Mouse (Mus musculus) brown adipose tissue, adult 24 weeks (tissue): ENCODE results near the gene Napsa. TPM values are rescaled to one million over a fixed set of nuclear protein-coding genes. Genes with fewer than 3 reads are reported as not detected.

ENCODE experiments used
- H3K27ac ChIP-seq: fragments of 200-500 bp; replicated peaks from 2 replicates; pipeline ENCODE4 v1.5.1; 2012; ENCODE audit warnings: low read depth, mild to moderate bottlenecking, low read length
- H3K4me1 ChIP-seq: fragments of 200-500 bp; 2 replicates; pipeline ENCODE4 v1.6.1; 2012; ENCODE audit warnings: low read length, mixed read lengths; ENCODE audit not compliant: control insufficient read depth, insufficient read depth, insufficient read length
- H3K4me3 ChIP-seq: fragments of 200-500 bp; 2 replicates; pipeline ENCODE4 v1.5.1; 2012; ENCODE audit warnings: low read depth, mild to moderate bottlenecking, low read length, moderate library complexity; ENCODE audit not compliant: insufficient read depth
- polyA plus RNA-seq: library from polyadenylated mRNA; stranded (reverse); fragments of >200 nt; gene quantifications from 2 replicates; pipeline ENCODE4 v1.2.4, GENCODE M21; 2012; ENCODE audit not compliant: missing spikeins, insufficient read depth, insufficient read length

Napsa gene
- polyA plus RNA-seq, 1 experiment, result not detected

- H3K4me3 ChIP-seq, result no peak overlapping the region
- H3K27ac ChIP-seq, result no peak overlapping the region
- H3K4me1 ChIP-seq, result no peaks in the 10 kb centered on the region
These were observed 37.3 kb upstream of the Napsa start for GRCm38 (mm10) chr7:44534656-44535441.

- no peak overlapping the region for H3K27ac ChIP-seq
- H3K4me1 ChIP-seq, result no peaks in the 10 kb centered on the region
- H3K4me3 ChIP-seq, result no peak overlapping the region
These were observed 36.3 kb upstream of the Napsa start for GRCm38 (mm10) chr7:44535657-44536589.

GRCm38 (mm10) chr7:44536590-44536968, 35.6 kb upstream of the Napsa start:
- Histone ChIP-seq H3K4me3 (no peak overlapping the region), H3K27ac (no peak overlapping the region)

GRCm38 (mm10) chr7:44537009-44537408, 35.2 kb upstream of the Napsa start:
- H3K27ac ChIP-seq, result no peak overlapping the region
- no peaks in the 10 kb centered on the region for H3K4me1 ChIP-seq
- no peak overlapping the region for H3K4me3 ChIP-seq

More at GRCm38 (mm10) chr7:44536590-44536968, 35.6 kb upstream of the Napsa start:
- H3K4me1 ChIP-seq, result no peaks in the 10 kb centered on the region

- no peak overlapping the region for H3K4me3 ChIP-seq
- no peak overlapping the region for H3K27ac ChIP-seq
- H3K4me1 ChIP-seq, result no peaks in the 10 kb centered on the region
These were observed 34.7 kb upstream of the Napsa start for GRCm38 (mm10) chr7:44537496-44537895.

GRCm38 (mm10) chr7:44538756-44539624, 33.2 kb upstream of the Napsa start:
- Histone ChIP-seq H3K4me1 (no peaks in the 10 kb centered on the region), H3K4me3 (no peak overlapping the region), H3K27ac (no peak overlapping the region)

GRCm38 (mm10) chr7:44542555-44542954, 29.6 kb upstream of the Napsa start:
- H3K27ac ChIP-seq, result no peak overlapping the region
- no peak overlapping the region for H3K4me3 ChIP-seq
- H3K4me1 ChIP-seq, result peaks cover under 1% of the 10 kb centered on the region; the same call in 1 of the 2 replicates

- no peak overlapping the region for H3K27ac ChIP-seq
- no peak overlapping the region for H3K4me3 ChIP-seq
These were observed 29.1 kb upstream of the Napsa start for GRCm38 (mm10) chr7:44543071-44543470.

GRCm38 (mm10) chr7:44546274-44546673, 25.9 kb upstream of the Napsa start:
- peaks cover 5% of the 10 kb centered on the region; the same call in 1 of the 2 replicates for H3K4me1 ChIP-seq
- no peak overlapping the region for H3K4me3 ChIP-seq
- no peak overlapping the region for H3K27ac ChIP-seq

More at GRCm38 (mm10) chr7:44543071-44543470, 29.1 kb upstream of the Napsa start:
- peaks cover 5% of the 10 kb centered on the region; the same call in 1 of the 2 replicates for H3K4me1 ChIP-seq

GRCm38 (mm10) chr7:44547041-44547440, 25.1 kb upstream of the Napsa start:
- Histone ChIP-seq H3K4me3 (no peak overlapping the region), H3K4me1 (peaks cover 5% of the 10 kb centered on the region; the same call in 1 of the 2 replicates), H3K27ac (no peak overlapping the region)

GRCm38 (mm10) chr7:44547725-44548124, 24.5 kb upstream of the Napsa start:
- H3K4me1 ChIP-seq, result peaks cover 5% of the 10 kb centered on the region; the same call in 1 of the 2 replicates
- peak overlapping the region; percentile 70 for H3K4me3 ChIP-seq
- peak overlapping the region; percentile 41; the same call in 1 of the 2 replicates for H3K27ac ChIP-seq

- Histone ChIP-seq H3K4me3 (peak within 1 kb of the TSS; percentile 70), H3K27ac (peak within 1 kb of the TSS; percentile 41), H3K4me1 (peaks cover 8% of the 10 kb centered on the region; the same call in 1 of the 2 replicates)
These were observed 23.6 kb upstream of the Napsa start, which contains the start of gene Pold1 for GRCm38 (mm10) chr7:44548497-44549087. Gene Pold1 (minus strand): TSS chr7:44548849.

GRCm38 (mm10) chr7:44549621-44550408, 22.4 kb upstream of the Napsa start:
- H3K4me3 ChIP-seq, result no peak overlapping the region
- peaks cover 8% of the 10 kb centered on the region; the same call in 1 of the 2 replicates for H3K4me1 ChIP-seq
- no peak overlapping the region for H3K27ac ChIP-seq

GRCm38 (mm10) chr7:44550409-44550678, 21.8 kb upstream of the Napsa start:
- H3K4me3 ChIP-seq, result no peak overlapping the region
- H3K27ac ChIP-seq, result no peak overlapping the region
- peaks cover 8% of the 10 kb centered on the region; the same call in 1 of the 2 replicates for H3K4me1 ChIP-seq
